Mouse (Mus musculus): ENCODE data around the gene Kcnmb1.

Gene Kcnmb1

GRCm38 (mm10) chr11:33944786-33945328, 18.0 kb upstream of the Kcnmb1 start:
- no peak for DNase-seq

GRCm38 (mm10) chr11:33946501-33946900, 16.3 kb upstream of the Kcnmb1 start:
- DNase-seq = no peak

GRCm38 (mm10) chr11:33951155-33951554, 11.7 kb upstream of the Kcnmb1 start:
- no peak for DNase-seq

GRCm38 (mm10) chr11:33951684-33952625, 10.9 kb upstream of the Kcnmb1 start:
- peak; percentile 50 for DNase-seq

- no peak for DNase-seq
Observed at GRCm38 (mm10) chr11:33955982-33956381, 6.8 kb upstream of the Kcnmb1 start.

GRCm38 (mm10) chr11:33956623-33957022, 6.2 kb upstream of the Kcnmb1 start:
- no peak for DNase-seq

GRCm38 (mm10) chr11:33957595-33957994, 5.2 kb upstream of the Kcnmb1 start:
- DNase-seq = no peak

- peak; percentile 72 for DNase-seq
Observed at GRCm38 (mm10) chr11:33958713-33959112, 4.1 kb upstream of the Kcnmb1 start.

GRCm38 (mm10) chr11:33962178-33962577, 635 bp upstream of the Kcnmb1 start:
- no peak for DNase-seq

GRCm38 (mm10) chr11:33965380-33965779, 2.6 kb downstream of the Kcnmb1 start:
- no peak for DNase-seq

GRCm38 (mm10) chr11:33967708-33968107, 4.9 kb downstream of the Kcnmb1 start:
- DNase-seq = no peak

- DNase-seq = peak; percentile 25
Observed at GRCm38 (mm10) chr11:33969199-33969598, 6.4 kb downstream of the Kcnmb1 start.

GRCm38 (mm10) chr11:33972114-33972513, 9.3 kb downstream of the Kcnmb1 start:
- no peak for DNase-seq

GRCm38 (mm10) chr11:33974341-33975040, 11.7 kb downstream of the Kcnmb1 start:
- no peak for DNase-seq

GRCm38 (mm10) chr11:33975121-33975520, 12.3 kb downstream of the Kcnmb1 start:
- no peak for DNase-seq

GRCm38 (mm10) chr11:33980146-33980545, 17.3 kb downstream of the Kcnmb1 start:
- no peak for DNase-seq

- DNase-seq = no peak
Observed at GRCm38 (mm10) chr11:33986525-33986924, 23.7 kb downstream of the Kcnmb1 start.

- no peak for DNase-seq
Observed at GRCm38 (mm10) chr11:33990002-33990401, 27.2 kb downstream of the Kcnmb1 start.

- DNase-seq = no peak
Observed at GRCm38 (mm10) chr11:33992938-33993337, 30.1 kb downstream of the Kcnmb1 start, which contains the start of gene Kcnip1. Gene Kcnip1 (minus strand): TSS chr11:33993152.

- no peak for DNase-seq
Observed at GRCm38 (mm10) chr11:33993496-33993895, 30.7 kb downstream of the Kcnmb1 start.

GRCm38 (mm10) chr11:33998244-33998643, 35.4 kb downstream of the Kcnmb1 start:
- DNase-seq = no peak

GRCm38 (mm10) chr11:34000416-34000815, 37.6 kb downstream of the Kcnmb1 start:
- DNase-seq = no peak

GRCm38 (mm10) chr11:34001938-34002592, 39.3 kb downstream of the Kcnmb1 start:
- peak; percentile 75 for DNase-seq
